Mouse (Mus musculus) megakaryocyte, embryonic 14.5 days (primary cell): ENCODE data around the gene Kcnip2. TPM values are rescaled to one million over a fixed set of nuclear protein-coding genes. Genes with fewer than 3 reads are reported as not detected.

Experiments
- H3K27me3 ChIP-seq: replicated peaks from 2 replicates; pipeline ENCODE3; 2012; ENCODE audit warnings: inconsistent platforms
- H3K36me3 ChIP-seq: replicated peaks from 2 replicates; pipeline ENCODE3; 2012; ENCODE audit warnings: low read length, inconsistent platforms, mixed read lengths
- H3K4me1 ChIP-seq: 2 replicates; pipeline ENCODE4 v1.6.1; 2012; ENCODE audit warnings: inconsistent platforms
- H3K4me3 ChIP-seq: replicated peaks from 2 replicates; pipeline ENCODE3; 2012; ENCODE audit warnings: moderate library complexity, mild to moderate bottlenecking, inconsistent platforms
- H3K9me3 ChIP-seq: 2 replicates; pipeline ENCODE4 v1.6.1; 2012; ENCODE audit warnings: inconsistent platforms
- FLI1 ChIP-seq: IDR thresholded peaks from 2 replicates; pipeline ENCODE4 v1.6.1; 2012; ENCODE audit warnings: low read length, inconsistent platforms, mixed read lengths
- GATA1 ChIP-seq: IDR thresholded peaks from 3 replicates; pipeline ENCODE4 v1.6.1; 2012; ENCODE audit warnings: mixed read lengths, low read length, inconsistent platforms, borderline replicate concordance
- polyA plus RNA-seq: library from polyadenylated mRNA; stranded (reverse); fragments of >175 nt; gene quantifications from 2 replicates; pipeline ENCODE4 v1.2.3, GENCODE M21; 2012; ENCODE audit warnings: low replicate concordance; ENCODE audit not compliant: insufficient read depth

The Kcnip2 gene
- polyA plus RNA-seq, 1 experiment, result 0.35 TPM

DNA sequence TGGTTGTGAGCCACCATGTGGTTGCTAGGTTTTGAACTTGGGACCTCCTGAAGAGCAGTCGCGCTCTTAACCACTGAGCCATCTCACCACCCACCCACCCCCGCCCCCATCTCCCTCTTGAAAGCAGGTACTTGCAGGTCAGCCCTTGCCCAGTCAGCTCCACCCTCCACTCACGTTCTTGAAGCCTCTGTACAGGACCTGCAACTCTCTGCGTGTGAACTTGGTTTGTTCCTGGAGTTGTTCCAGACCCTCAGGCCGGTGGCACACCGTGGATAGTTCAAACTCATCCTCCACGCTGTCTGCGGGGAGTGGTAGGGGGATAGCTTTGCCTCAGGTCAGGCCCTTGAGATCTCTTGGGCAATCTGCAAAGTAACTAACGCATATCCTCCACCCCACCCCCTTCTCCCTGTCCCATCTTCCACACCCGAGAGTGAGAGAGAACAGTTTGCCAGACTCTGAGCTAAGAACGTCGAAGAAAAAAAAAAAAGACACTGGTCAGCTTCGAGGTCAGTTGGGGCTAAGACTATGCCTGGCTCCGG lies 20.4 kb downstream of the Kcnip2 start:
- Histone ChIP-seq H3K36me3 (no peaks in the 10 kb centered on the region), H3K27me3 (peaks cover 17% of the 10 kb centered on the region), H3K4me3 (no peak overlapping the region), H3K9me3 (peaks cover 23% of the 10 kb centered on the region), H3K4me1 (peaks cover 14% of the 10 kb centered on the region)
- TF ChIP-seq FLI1, result no peak
- no peak for TF ChIP-seq GATA1

DNA sequence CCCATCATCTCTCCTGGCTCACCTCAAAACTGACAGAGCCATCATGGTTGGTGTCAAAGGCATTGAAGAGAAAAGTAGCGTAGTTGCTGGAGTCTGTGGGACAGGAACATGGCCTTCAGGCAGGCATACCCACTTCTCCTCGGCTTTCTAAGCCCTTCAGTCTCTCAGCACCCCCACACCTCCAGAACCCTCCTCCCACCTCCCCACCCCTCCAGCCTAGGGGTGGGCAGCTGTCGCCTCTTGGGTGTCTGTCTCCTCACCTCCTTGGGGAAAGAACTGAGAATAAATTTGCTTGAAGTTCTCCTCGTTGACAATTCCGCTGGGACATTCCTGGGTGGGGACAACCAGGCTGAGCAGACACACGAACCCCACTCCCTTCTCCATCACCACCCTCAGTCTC lies 21.1 kb downstream of the Kcnip2 start:
- Histone ChIP-seq H3K9me3 (peaks cover 15% of the 10 kb centered on the region), H3K36me3 (no peaks in the 10 kb centered on the region)
- TF ChIP-seq GATA1 (no peak), FLI1 (no peak)

DNA sequence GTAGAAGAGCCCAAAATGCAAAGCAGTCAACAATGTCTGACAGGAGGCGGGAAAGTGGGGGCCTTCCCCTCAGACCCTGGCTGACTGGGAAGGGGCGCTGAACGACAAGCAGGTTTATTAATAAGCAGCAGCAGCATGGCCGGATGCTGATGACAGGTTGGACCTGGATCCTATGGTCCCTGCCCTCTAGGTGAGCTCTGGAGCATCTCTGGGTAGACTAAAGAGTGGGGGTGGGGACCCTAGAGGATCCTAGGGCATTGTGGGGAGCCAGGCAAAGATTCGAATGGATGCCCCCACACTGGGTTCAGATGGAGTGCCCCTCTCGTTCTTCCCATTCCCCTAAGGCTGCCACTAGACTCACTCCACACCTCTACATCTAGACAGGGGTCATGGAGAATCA lies 23.5 kb downstream of the Kcnip2 start:
- TF ChIP-seq GATA1, result no peak
- TF ChIP-seq FLI1, result no peak
- peaks cover 15% of the 10 kb centered on the region for H3K27me3 ChIP-seq
- no peaks in the 10 kb centered on the region for H3K9me3 ChIP-seq
- peaks cover 27% of the 10 kb centered on the region for H3K4me1 ChIP-seq
- no peaks in the 10 kb centered on the region for H3K36me3 ChIP-seq
- no peak overlapping the region for H3K4me3 ChIP-seq

More for the DNA sequence above, 21.1 kb downstream of the Kcnip2 start:
- Histone ChIP-seq H3K27me3 (peaks cover 17% of the 10 kb centered on the region), H3K4me3 (no peak overlapping the region), H3K4me1 (peaks cover 18% of the 10 kb centered on the region)

DNA sequence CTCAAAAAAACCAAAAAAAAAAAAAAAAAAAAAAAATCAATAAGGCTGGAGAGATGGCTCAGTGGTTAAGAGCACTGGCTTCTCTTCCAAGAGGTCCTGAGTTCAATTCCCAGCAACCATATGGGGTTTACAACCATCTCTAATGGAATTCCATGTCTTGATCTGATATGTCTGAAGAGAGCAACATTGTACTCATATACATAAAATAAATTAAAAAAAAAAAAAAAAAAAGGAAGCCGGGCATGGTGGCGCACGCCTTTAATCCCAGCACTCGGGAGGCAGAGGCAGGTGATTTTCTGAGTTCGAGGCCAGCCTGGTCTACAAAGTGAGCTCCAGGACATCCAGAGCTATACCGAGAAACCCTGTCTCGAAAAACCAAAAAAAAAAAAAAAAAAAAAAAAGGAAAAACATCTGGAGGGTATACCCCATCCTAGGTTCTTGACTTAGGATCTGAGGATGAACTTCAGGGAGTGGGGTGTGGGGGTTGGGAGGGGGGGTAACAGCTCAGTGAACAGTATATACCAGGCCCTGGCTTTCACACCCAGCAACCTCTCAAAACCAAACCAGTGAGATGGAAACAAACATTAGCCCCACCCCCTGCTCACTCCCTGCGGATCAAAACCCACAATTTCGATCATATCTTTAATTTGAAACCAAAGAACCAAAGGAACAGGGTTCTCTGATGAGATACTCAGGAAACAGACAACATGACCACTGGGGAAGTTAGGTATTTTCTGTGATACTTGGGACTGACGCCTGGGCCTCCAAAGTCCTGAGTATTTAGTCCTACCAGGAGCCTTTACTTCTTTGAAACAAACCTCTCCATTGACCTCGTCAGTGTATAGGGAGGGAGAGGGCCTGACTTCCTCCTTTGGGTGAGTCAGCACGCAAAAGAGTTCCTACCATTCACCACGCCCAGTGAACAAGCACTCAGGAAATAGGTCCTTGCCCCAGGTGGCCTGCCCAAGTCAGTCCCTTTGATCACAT lies 25.7 kb downstream of the Kcnip2 start:
- no peaks in the 10 kb centered on the region for H3K9me3 ChIP-seq
- H3K4me3 ChIP-seq, result peak overlapping the region; percentile 47
- no peaks in the 10 kb centered on the region for H3K36me3 ChIP-seq
- H3K27me3 ChIP-seq, result peaks cover 9% of the 10 kb centered on the region
- TF ChIP-seq GATA1 (no peak), FLI1 (no peak)
- peaks cover 34% of the 10 kb centered on the region for H3K4me1 ChIP-seq

DNA sequence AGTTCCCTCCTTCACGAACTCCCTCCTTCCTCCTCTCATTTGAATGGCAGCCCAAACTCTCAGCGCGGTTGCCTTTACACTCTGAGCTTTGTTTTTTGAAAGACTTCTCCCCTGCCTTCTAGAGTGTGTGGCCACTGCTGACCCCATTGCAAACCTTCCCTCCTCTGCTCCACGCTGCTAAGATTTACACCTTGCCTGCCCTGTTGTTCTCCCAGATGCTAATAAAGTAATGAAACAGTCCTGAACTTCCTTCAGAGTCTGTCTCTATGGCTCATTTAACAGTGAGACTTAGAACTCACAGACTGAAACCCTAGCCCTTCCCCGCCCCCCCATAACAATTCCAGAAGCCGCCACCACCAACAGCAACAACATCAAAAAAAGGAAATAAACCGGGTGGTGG lies 26.5 kb downstream of the Kcnip2 start:
- TF ChIP-seq FLI1 (no peak), GATA1 (no peak)
- peaks cover 36% of the 10 kb centered on the region for H3K4me1 ChIP-seq
- no peaks in the 10 kb centered on the region for H3K9me3 ChIP-seq
- no peaks in the 10 kb centered on the region for H3K36me3 ChIP-seq
- H3K27me3 ChIP-seq, result peaks cover 7% of the 10 kb centered on the region
- no peak overlapping the region for H3K4me3 ChIP-seq

DNA sequence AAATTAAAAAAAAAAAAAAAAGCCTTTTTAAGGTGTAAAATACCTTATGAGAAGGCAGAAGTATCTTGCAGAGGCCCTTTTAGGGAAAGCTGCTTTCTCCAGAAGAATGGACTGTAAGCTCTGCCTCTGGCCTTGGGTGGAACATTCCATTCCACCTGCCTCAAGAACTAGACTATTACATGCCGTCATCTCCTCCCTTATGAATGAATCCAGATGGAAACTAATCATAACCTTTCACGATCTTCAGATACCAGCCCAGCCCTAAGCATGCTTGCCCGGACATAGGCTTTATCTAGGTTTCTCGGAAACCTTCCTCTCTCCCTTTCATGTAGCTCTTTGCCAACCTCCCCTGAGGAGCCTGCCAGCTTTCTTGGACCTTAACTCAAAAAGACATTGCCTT lies 27.5 kb downstream of the Kcnip2 start:
- no peaks in the 10 kb centered on the region for H3K9me3 ChIP-seq

DNA sequence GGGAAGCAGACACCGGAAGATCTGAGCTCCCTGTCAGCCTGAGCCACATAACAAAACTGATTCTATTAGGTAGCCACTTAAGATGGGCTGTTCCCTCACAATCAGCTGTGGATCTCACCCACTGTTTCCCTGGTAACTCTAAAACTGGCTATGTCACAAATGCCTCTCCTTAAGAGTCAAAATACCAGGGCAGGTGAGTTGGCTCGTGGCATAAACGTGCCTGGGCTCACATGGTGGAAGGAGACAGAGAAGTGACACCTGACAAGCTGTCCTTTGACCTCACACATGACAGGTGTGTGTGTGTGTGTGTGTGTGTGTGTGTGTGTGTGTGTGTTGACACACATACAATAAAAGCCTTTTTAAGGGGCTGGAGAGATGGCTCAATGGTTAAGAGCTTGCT lies 28.4 kb downstream of the Kcnip2 start:
- Histone ChIP-seq H3K36me3 (no peaks in the 10 kb centered on the region), H3K27me3 (no peaks in the 10 kb centered on the region), H3K9me3 (no peaks in the 10 kb centered on the region), H3K4me3 (no peak overlapping the region), H3K4me1 (peaks cover 38% of the 10 kb centered on the region)
- no peak for TF ChIP-seq GATA1
- no peak for TF ChIP-seq FLI1

More for the DNA sequence above, 27.5 kb downstream of the Kcnip2 start:
- no peaks in the 10 kb centered on the region for H3K36me3 ChIP-seq
- H3K4me1 ChIP-seq, result peaks cover 40% of the 10 kb centered on the region
- peaks cover 2% of the 10 kb centered on the region for H3K27me3 ChIP-seq
- no peak for TF ChIP-seq FLI1
- no peak for TF ChIP-seq GATA1
- H3K4me3 ChIP-seq, result no peak overlapping the region

DNA sequence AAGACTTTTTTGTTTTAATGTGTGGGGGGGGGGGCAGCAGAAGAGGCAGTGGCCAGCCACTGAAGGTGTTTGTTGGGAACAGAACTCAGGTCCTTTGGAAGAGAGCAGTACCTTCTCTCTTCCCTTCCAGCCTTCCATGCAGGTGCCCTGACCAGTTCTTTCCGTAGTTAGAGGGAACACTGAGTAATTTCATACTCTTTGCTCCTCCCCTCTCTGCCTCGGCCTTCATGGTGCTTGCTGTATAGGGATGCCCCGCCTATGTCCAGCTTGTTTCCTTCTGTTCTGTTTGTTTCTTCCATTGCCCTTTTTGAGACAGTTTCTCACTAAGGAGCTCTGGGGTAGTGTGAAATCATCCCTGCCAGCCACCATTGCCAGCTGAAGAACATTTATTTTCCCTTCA lies 30.4 kb downstream of the Kcnip2 start:
- H3K9me3 ChIP-seq, result no peaks in the 10 kb centered on the region
- peaks cover 45% of the 10 kb centered on the region for H3K4me1 ChIP-seq
- TF ChIP-seq FLI1 (no peak), GATA1 (no peak)
- no peaks in the 10 kb centered on the region for H3K27me3 ChIP-seq
- H3K36me3 ChIP-seq, result peaks cover 12% of the 10 kb centered on the region
- H3K4me3 ChIP-seq, result no peak overlapping the region

DNA sequence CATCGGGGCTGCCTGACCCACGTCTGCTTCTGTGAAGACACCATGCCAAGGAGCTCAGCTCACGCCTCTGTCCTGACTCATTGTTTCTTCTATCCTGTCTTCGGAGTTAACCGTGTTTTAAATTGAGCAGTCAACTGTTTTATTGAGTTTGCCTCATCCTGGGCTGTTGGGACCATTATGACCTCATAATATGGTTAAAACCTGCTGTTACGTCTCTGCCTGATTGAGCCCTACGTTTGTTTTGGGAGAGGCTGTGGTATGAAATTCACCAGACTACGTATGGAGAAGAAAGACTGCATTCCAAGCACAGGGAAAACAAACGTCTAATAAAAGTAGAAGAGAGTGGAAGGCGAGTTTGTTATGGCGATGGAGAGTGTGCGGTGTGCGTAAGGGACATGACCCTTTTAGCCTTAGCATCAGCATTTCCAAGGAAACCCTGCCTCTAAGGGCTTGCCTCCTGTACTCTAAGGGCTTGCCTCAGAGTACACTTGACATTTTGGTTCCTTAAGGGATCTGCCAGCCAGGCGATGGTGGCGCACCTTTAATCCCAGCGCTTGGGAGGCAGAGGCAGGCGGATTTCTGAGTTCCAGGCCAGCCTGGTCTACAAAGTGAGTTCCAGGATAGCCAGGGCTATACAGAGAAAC lies 31.8 kb downstream of the Kcnip2 start:
- Histone ChIP-seq H3K4me3 (peak overlapping the region; percentile 94), H3K36me3 (peaks cover 26% of the 10 kb centered on the region), H3K4me1 (peaks cover 51% of the 10 kb centered on the region), H3K27me3 (no peaks in the 10 kb centered on the region), H3K9me3 (no peaks in the 10 kb centered on the region)
- TF ChIP-seq GATA1 (no peak), FLI1 (no peak)
